Mouse (Mus musculus) left cerebral cortex, adult 18-20 months (tissue): ENCODE measurements around the gene Cib4. TPM values are rescaled to one million over a fixed set of nuclear protein-coding genes. Genes with fewer than 3 reads are reported as not detected.

ENCODE experiments used
- DNase-seq, 2 experiments: peaks; one replicate each; pipeline ENCODE4 v3.0.0; 2021 to 2022; ENCODE audit warnings: low spot score in 2 of 2, mixed read lengths in 1 of 2
- total RNA-seq, 2 experiments: library from RNA; stranded (reverse); gene quantifications; 2 replicates each; pipeline ENCODE4 v1.2.3; 2021

Gene Cib4
- total RNA-seq, 2 experiments from 2014 or later, result not detected

- DNase-seq, result no peak
Measured at GRCm38 (mm10) chr5:30444327-30444895, 101.2 kb downstream of the Cib4 start.

- peak in 1 of 2 experiments; percentile 30 for DNase-seq
Measured at GRCm38 (mm10) chr5:30442196-30442595, 103.4 kb downstream of the Cib4 start.

- no peak for DNase-seq
Measured at GRCm38 (mm10) chr5:30440308-30440906, 105.2 kb downstream of the Cib4 start.

GRCm38 (mm10) chr5:30438931-30439330 lies 106.7 kb downstream of the Cib4 start:
- no peak for DNase-seq

Other genes starting within 250 kb of the Cib4 start
- gene Otof, start 83.9 kb downstream of the Cib4 start, total RNA-seq, result 10 to 100 TPM; 19.7 to 19.8 TPM
- not detected for gene 1700001C02Rik, start 79.8 kb downstream of the Cib4 start, total RNA-seq
- gene Kcnk3, start 42.3 kb upstream of the Cib4 start, total RNA-seq, result 10 to 100 TPM; 22.6 to 24.2 TPM
- gene Slc35f6, start 102.1 kb upstream of the Cib4 start, total RNA-seq, result 10 to 100 TPM; 39.6 to 41.6 TPM
- 1 to 10 TPM; 2.8 to 5.3 TPM for gene Cenpa, start 120.9 kb upstream of the Cib4 start, total RNA-seq
- 10 to 100 TPM; 18.2 to 20.6 TPM for gene Dpysl5, start 165.7 kb upstream of the Cib4 start, total RNA-seq